Mouse (Mus musculus): ENCODE data around the gene Itgbl1.
"Not testable (repeated sequence)": the region's sequence is repeated elsewhere in the genome, so short reads cannot be mapped to it uniquely, and the experiment has no call there.

Itgbl1 gene

GRCm38 (mm10) chr14:123659921-123660385, at the start of gene Itgbl1:
Itgbl1 (plus strand) TSS chr14:123659971.
- DNase-seq = peak; percentile 62

DNA sequence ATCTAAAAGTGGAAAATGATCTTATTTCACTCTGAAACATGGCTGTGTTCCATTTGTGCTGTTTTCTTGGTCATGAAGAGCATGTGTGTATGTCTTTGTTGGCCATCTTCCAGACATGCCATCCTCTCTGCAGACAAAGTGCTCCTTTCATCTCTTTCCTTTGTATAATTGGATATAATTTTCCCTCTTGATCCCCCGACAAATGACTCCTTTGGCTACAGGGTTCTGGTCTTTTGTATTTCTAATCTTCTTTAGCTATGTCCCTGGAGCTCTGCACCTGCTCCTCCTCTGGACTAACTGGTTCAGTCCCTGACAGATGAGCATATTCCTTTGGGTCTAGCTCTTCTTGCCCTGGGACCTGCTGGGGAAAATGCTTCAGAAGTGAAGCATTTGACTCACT, 36.8 kb upstream of the Itgbl1 start:
- DNase-seq = no peak

DNA sequence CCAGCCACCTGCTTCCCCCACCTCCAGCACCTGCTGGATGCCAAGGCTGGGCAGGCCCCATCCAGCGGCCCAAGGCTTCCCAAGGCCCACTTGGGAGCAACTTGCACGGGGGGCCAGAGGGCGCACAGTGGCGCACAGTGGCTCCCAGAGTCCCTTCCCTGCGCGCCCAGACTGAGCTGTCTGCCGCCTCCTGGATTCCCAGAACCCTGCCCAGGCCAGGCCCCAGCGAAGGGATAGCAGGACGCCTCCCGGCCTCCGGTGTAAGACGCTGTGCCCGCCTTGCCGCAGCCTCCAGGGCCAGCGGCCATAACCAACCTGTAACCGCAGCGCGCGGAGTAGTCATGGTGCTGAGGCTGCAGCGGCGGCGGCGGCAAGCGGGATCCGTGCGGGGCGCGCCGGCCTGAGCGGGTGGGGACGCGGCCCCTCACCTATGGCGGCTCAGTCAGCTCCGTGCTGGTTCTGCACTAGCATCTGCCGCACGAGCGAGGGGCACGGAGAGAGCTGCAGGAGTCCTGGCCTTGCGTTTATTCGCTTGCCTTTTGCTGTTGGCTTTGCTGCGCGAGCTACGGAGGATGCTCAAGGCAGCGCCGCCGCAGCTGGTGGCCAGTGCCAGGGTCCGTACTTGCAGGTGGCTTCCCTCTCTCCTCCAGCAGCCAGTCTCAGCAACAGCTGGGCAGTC, 33.1 kb upstream of the Itgbl1 start, which contains the start of gene Nalcn:
Gene Nalcn (minus strand): TSS at position 644 of the 679 bp plus-strand sequence.
- DNase-seq = peak; percentile 64

- no peak for DNase-seq
Measured at GRCm38 (mm10) chr14:123627180-123627562, 32.6 kb upstream of the Itgbl1 start.

- DNase-seq = peak; percentile 32
Measured at GRCm38 (mm10) chr14:123661091-123661491, 1.3 kb downstream of the Itgbl1 start.

DNA sequence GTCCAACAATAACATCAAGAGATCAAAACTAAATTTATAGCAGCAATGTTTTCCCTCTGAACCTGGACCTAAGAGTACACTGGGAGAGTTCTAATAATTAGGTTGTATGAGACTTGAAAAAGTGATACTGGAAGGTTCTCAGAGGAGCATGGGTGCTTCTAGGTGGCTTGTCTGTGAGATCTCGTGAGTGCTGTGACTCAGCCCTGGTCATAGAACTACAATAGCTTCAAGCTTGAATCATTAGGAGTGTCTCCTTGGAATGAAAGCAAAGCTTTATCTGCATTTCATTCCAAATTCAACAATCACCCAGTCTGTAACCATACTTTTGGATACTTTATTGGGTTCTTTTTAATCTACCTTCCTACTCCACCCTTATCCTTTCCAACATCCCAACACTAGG, 2.6 kb downstream of the Itgbl1 start:
- DNase-seq = no peak

- DNase-seq = no peak
Measured at GRCm38 (mm10) chr14:123663206-123663605, 3.4 kb downstream of the Itgbl1 start.

- DNase-seq = no peak
Measured at GRCm38 (mm10) chr14:123664451-123664850, 4.7 kb downstream of the Itgbl1 start.

- DNase-seq = not testable (repeated sequence)
Measured at GRCm38 (mm10) chr14:123671076-123671475, 11.3 kb downstream of the Itgbl1 start.

- DNase-seq = no peak
Measured at GRCm38 (mm10) chr14:123678091-123678490, 18.3 kb downstream of the Itgbl1 start.

DNA sequence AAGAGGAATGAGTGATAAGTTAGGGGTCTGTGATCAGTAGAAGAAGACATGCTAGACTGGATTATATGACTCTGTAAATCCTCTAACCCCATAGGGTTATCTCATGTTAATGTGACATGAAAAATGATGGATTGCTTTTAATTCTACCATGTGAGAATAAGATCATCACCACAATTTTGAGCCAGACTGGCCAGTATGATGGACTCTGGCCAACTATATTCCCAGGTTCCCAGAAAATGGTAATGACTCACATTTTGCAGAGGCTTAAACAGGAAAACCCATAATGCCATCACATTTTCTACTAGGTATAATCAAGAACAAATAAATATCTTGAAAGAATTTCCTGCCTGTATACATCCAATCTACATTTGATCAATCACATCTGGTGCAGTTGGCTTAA, 55.0 kb downstream of the Itgbl1 start:
- no peak for DNase-seq

GRCm38 (mm10) chr14:123742055-123742454, 82.3 kb downstream of the Itgbl1 start:
- DNase-seq = no peak

- no peak for DNase-seq
Measured at GRCm38 (mm10) chr14:123751017-123751416, 91.2 kb downstream of the Itgbl1 start.

- DNase-seq = no peak
Measured at GRCm38 (mm10) chr14:123759534-123759933, 99.8 kb downstream of the Itgbl1 start.

DNA sequence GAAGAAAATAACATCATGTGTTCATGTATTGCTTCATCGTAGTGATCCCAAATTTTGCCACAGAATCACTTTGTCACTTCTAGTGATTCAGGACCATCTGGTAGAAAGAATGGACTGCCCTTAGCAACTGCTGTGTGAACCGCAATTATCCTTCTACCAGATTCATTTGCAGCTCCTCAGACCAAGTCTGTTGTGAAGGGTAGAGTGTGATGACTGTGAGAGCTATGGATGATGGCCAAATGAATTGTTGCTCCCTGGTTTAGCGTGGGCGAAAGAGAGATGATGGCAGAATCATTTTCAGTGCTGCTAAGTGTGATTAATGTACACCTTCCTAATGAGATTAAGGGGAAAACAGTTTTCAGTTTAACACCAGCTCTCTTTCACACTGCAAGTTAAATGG, 100.3 kb downstream of the Itgbl1 start:
- DNase-seq = peak; percentile 15

GRCm38 (mm10) chr14:123801744-123802143, 142.0 kb downstream of the Itgbl1 start:
- no peak for DNase-seq

DNA sequence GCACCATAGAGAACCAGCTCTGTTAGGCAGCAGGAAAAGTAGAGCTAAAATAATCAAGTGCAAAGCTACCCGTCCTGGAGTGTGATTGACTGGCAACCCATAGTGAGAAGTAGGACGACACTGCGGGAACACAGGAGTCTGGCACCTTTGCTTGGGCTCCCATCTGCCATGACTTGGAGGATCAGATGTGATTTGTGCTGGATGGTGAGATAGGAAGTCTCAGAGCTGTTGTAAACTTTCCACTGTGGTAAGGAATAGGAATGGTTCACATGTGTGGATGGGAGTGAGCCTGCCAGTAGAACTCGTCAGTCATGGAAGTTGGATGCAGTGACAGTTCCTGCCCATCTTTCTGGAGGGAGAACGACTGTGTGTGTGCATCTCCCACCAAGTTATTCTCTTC, 177.9 kb downstream of the Itgbl1 start:
- peak; percentile 22 for DNase-seq

GRCm38 (mm10) chr14:123843675-123844425, 184.1 kb downstream of the Itgbl1 start:
- no peak for DNase-seq

GRCm38 (mm10) chr14:123864531-123864930, 204.8 kb downstream of the Itgbl1 start:
- no peak for DNase-seq

GRCm38 (mm10) chr14:123865779-123866726, 206.3 kb downstream of the Itgbl1 start:
- no peak for DNase-seq

DNA sequence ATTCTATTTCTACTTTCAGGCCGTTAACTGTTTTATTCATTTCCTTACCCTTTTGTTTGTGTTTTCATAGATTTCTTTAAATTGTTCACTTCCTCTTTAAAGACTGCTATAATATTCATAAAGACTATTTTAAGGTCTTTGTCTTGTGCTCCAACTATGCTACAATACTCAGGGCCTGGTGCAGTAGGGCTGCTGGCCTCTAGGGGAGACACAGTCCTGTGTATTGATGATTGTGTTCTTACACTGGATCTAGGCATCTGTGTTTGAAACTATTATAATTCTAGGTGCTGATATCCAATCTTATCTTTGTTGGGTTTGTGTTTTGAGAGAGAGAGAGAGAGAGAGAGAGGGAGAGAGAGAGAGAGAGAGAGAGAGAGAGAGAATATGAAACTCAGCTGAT, 268.1 kb downstream of the Itgbl1 start:
- no peak for DNase-seq

DNA sequence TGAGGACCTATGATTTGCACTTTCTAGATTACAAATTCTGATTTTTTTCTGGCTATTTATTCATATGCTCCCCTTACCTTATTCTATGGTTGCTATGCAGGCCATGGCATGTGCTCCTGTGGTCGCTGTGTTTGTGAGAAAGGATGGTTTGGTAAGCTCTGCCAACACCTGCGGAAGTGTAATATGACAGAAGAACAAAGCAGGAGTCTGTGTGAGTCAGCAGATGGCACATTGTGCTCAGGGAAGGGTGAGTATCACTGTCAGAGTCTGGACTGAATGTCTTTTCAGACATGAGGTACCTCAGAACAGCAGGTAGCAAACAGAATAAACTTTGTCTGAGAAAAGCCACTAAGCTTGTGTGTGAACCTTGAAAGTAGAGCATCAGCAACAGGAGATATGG, 306.8 kb downstream of the Itgbl1 start:
- DNase-seq = peak; percentile 52

DNA sequence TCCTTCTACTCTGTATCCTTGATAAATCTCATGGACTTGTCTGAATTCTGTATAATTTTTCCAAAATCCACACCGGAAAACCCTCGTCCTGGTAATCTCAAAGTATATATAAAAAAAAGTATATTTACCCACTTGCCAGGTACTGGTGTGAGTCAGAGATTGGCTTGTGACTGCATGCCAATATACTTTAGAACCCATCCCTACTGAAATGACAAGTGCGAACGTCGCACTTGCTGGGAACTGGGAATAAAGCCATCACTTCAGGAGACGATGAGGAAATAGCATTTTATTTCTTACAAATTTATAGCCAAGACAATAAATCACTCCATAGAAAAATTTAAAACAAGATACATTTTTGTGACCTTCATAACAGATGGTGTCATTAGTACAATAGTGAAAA, 308.2 kb downstream of the Itgbl1 start:
- DNase-seq = no peak

Measured in cerebellum, adult 11-12 months (tissue).